Mouse (Mus musculus): Measurements from ENCODE around the gene Impg1.

DNA sequence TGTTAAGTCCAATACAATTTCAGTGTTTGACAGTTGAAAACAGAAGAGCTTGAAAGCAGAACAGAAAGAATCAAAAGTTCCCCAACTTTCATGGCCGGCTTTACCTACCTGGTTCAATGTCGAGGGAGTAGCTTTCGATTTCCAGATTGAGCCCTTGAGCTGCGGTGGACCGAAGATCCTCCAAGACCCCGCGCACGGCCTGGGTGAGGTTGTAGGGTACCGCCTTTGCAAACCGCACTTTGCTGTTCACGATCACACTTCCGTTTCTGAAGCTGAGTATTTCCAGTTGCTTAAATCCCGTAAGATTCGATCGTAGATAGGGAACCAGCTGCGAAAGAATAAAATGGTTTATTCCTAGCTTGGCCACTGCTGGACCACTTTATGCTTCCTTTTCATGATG is 123.5 kb downstream of the Impg1 start:
- no peak for TF ChIP-seq CTCF (IDR thresholded peaks at IDR 0.05)
- TF ChIP-seq EP300 (IDR thresholded peaks at IDR 0.05): no peak

All from lung, postnatal 0 days (tissue).